Mouse (Mus musculus) bone marrow macrophage, adult 2 months (primary cell): ENCODE measurements at regions not wholly inside any gene's neighbourhood (a gene's known extent, or its start where the extent isn't known, plus 50 kb on each side); places are given as distances from the start of the nearest gene placed in this dataset.

Experiments used
- CTCF ChIP-seq: IDR thresholded peaks from 2 replicates; pipeline ENCODE4 v1.5.1; 2012; ENCODE audit warnings: low read depth, mild to moderate bottlenecking, low read length, moderate library complexity
- POLR2A ChIP-seq: IDR thresholded peaks from 2 replicates; pipeline ENCODE4 v1.6.1; 2012; ENCODE audit warnings: mild to moderate bottlenecking, low read depth, low read length, borderline replicate concordance

DNA sequence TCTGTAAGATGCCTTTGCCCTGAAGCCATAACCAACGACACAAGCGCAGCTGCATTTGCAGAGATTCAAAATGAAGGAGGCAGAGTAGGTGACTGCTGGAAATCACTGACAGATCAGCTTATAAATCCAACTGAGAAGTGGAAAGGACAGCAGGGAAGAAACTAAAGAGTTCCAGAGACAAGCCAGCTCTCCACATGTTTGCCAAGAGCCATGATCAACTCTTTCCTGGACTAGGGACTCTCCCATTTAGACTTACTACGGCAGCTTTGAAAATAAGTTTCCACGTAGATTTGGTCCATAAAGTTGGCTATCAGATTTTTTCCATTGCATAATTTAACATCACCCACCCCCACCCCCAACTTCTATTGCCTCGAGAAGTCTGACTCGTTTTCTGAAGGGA is 269.7 kb downstream of the Ndfip2 start:
- no peak for TF ChIP-seq CTCF
- no peak for TF ChIP-seq POLR2A
